Mouse (Mus musculus): Measurements from ENCODE around the gene Hspa1l.

GRCm38 (mm10) chr17:35003022-35003838, 30.7 kb downstream of the Hspa1l start:
- TF ChIP-seq CTCF (IDR thresholded peaks at IDR 0.05; ENCODE audit: insufficient read depth, low read depth, low read length), result no peak
- no peak for TF ChIP-seq POLR2A (IDR thresholded peaks at IDR 0.05; ENCODE audit: insufficient read depth, low read depth, low read length)
